Mouse (Mus musculus) Muller cell, postnatal 12 days (primary cell): ENCODE measurements around the gene Siae.

Experiments
- DNase-seq: peaks from one replicate; pipeline ENCODE4 v3.0.0-alpha.2; 2015; ENCODE audit errors: inconsistent ontology term

Siae gene

GRCm38 (mm10) chr9:37569231-37569835 lies 13.8 kb downstream of the Siae start:
- no peak for DNase-seq

DNA sequence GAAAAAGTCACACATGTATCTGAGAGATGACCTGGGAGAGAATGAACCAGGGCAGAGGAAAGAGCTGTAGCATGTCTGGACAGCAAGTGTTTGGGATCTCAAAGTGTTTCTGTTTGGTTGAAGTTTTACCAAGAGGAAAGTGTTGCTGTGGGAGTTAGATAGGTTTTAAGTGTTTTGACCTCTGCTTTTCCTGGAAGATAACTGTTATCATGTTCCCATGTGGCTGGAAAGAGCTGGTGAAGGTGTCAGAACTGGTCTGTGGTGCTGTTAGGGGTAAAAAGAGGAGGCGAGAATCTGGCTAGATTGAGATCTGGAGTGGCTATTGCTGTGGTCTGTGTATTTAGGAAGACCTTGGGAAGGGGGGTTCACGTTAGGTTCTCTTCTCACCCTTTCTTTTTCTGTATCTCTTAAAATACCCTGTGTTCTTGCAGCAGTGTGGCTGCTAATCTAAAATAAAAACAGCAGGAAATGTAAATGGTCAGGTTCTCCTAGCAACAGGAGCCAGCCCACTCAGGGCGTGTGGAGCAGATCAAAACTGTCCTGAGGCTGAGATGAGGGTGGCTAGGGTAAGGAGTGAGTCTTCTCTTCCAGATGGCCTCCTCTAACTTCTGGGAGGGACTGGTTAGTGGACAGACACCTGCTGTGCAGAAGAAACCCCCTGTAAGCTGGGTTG lies 16.8 kb downstream of the Siae start:
- no peak for DNase-seq

DNA sequence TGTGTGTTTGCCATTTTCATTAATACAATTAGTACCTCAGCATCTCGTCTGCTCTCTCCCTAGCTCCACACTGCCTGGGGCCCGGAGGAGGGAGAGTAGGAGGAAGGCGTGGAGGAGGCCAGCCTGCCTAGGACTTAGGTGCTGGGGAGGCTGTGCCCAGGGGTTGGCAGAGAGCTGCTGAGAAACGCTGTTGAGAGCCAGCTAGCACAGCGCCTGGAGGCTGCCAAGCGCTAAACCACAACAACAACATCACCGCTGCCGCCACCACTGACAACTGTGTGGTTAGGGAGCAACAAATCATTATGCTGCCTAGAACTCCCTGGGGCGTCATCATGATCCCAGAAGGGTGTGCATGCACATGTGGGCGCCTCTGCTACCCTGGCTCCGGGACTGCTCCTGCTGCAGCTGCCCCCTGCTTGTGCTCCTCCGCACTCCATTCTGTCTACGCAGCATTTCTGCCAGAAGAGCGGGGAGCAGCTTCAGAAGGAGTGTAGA lies 21.0 kb downstream of the Siae start:
- DNase-seq: peak; percentile 48

- no peak for DNase-seq
Measured at GRCm38 (mm10) chr9:37583594-37583993, 28.1 kb downstream of the Siae start.

GRCm38 (mm10) chr9:37586718-37587117 lies 31.2 kb downstream of the Siae start:
- no peak for DNase-seq

DNA sequence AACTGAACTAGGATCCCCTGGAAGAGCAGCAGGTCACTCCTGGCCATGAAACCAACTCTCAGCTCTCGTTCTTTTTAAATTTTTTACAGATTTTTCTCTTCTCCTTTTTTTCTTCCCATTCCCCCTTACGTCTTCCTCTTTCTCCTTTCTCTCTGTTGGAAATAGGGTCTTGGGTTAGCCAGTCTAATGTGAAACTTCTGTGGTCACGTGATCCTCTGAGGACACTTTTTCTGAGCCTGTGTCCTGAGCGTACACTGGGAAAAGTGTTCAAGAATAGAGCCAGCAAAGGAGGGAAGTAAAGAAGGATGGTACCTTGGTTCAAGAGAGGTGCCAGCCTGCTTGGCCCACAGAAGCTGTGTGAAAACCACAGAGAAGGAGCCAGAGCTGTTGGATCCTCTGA lies 34.9 kb downstream of the Siae start:
- DNase-seq: no peak

DNA sequence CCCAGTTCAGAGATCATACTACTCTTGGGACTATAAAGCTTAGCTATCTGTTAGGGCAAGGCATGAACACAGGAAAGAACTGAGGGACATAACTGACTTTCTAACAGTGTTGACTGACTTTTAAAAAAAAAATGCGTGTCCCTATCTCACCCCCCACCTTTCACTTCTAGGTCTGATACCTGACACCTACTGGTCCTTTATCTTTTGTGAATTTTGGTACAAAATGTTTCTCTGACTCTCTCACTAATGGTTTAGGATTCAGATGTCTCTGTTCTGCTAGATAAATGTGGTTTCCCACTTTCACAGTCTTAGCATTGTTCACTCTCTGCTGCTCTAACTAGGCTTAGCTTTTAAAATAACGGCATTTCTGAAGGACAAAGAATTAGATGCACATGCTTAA lies 36.5 kb downstream of the Siae start:
- DNase-seq: no peak

DNA sequence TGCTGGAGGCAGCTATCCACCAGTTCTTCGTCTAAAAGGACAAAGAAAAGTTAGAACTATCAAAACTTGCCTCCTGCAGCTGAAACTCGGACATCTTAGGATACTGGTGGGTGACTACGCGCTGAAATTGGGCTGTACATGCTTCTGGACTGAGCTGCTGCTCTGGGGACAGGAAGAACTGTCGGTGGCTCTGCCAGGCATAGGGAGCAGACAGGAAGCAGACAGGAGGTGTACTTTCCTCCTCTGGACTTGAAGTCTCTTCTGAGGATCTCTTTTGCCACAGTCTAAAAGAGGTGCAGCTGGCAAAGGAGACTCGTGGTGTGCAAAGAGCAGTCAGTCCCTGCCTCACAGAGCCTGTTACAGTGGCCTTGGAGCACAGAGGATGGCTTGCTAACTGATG lies 37.1 kb downstream of the Siae start:
- DNase-seq: no peak

- no peak for DNase-seq
Measured at GRCm38 (mm10) chr9:37593690-37594089, 38.2 kb downstream of the Siae start.

DNA sequence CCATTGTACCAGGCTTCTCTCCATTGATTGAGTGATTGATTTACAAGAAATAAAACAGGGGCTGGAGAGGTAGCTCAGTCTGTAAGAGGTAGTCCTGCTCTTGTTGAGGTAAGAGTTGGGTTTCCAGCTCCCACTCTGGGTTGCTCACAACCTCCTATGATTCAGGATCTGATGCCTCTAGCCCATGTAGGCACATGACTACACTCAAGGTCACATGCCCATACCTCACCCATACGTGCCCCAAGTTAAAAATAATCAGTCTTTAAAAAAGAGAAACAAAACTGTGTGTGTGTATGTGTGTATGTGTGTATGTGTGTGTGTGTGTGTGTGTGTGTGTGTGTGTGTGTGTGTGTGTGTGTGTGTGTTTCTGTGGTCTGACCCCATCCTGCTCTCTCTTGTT lies 40.1 kb downstream of the Siae start:
- no peak for DNase-seq

DNA sequence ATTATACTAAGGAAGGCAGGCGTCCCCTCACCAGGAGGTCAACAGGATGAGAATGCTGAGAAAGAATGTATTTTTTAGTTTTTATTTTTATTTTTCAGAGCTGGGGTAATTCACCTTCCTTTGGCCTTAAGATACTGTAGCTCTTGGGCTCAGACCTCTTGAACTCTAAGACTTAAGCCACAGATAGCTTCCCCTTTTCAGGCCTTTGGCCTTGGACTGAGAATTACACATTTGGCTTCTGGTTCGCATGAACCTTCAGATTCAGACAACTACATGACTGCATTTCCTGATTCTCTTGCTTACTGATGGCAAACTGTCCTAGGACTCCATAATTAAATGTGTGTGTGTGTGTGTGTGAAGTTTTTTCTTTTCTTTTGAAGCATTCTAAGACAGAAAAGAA lies 43.1 kb downstream of the Siae start:
- DNase-seq: no peak

- no peak for DNase-seq
Measured at GRCm38 (mm10) chr9:37600538-37601205, 45.2 kb downstream of the Siae start.

DNA sequence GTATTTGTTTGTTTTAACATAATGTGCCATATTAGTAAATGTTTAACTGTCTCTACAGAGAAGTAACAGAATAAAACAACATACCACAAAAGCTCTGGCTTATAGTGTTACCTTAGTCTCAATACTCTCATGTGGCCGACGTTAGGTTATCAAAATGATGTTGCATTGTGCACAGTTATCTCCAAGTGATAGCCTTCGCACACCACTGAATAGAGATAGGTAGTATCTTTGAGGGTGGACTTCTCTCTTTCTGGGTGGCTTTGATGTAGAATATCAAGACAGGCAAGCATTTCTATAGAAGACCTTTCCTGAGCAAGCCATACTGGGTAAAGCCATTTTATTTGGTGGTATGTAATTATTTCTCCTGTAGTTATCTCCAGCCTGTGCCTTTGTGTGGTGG lies 49.6 kb downstream of the Siae start:
- DNase-seq: no peak

- no peak for DNase-seq
Measured at GRCm38 (mm10) chr9:37609558-37609957, 54.1 kb downstream of the Siae start.

GRCm38 (mm10) chr9:37613182-37613910 lies 57.8 kb downstream of the Siae start, which contains the start of gene Spa17:
Gene Spa17 (minus strand): TSS chr9:37613722.
- DNase-seq: peak; percentile 97

- no peak for DNase-seq
Measured at GRCm38 (mm10) chr9:37613911-37614280, 58.4 kb downstream of the Siae start.

DNA sequence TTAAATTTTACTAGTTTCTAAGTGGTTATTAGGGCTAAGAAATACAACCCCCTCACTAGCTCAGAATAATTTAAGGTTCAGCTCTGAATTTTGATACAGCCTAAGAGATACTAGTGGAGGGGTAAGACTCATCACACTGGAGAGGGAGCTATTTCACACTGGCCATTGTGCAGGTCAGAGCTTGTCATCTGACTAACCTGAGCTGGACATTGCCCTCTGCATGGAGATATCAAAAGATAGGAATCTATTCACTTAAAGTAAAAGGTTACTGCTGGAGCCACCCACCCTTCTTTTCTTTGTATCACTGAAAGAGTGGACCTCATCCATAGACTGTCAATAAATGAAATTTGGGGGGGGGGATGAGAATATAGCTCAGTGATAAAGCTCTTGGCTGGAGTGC lies 58.8 kb downstream of the Siae start:
- no peak for DNase-seq

GRCm38 (mm10) chr9:37615220-37615619 lies 59.7 kb downstream of the Siae start:
- no peak for DNase-seq

DNA sequence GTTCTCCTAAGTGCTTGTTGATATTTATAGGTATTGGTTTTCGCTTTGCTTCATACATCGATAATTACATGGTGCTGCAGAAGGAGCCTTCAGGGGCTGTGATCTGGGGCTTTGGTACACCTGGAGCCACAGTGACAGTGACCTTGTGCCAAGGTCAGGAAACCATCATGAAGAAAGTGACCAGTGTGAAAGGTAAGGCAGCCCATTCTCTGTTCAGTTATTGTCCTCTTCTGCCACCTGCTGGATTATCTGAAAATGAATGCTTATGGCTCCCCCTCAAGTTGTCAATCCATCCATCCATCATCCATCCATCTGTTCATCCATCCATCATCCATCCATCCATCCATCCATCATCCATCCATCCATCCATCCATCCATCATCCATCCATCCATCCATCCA lies 61.3 kb downstream of the Siae start:
- DNase-seq: peak; percentile 21

GRCm38 (mm10) chr9:37621290-37621689 lies 65.8 kb downstream of the Siae start:
- no peak for DNase-seq

- DNase-seq: no peak
Measured at GRCm38 (mm10) chr9:37623981-37624380, 68.5 kb downstream of the Siae start.

DNA sequence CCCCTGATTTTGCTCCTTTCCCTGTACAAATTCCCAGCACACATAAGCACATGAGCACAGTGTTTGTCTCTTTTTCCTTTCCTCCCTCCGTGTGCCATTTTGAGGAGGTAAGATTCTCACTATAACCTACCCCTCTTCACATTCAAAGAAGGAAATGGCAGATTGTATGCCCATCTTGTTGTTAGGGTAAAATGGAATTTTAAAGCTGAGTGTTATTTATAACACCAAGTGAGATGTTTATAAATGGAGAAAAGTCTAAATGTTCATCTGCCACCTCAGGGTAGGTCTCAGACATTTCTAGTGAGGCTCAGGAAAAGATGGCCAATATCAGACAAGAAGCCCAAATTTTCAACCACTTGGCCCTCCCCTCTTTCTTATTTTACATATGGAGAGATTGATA lies 69.0 kb downstream of the Siae start:
- no peak for DNase-seq
